Mouse (Mus musculus): ENCODE results near the gene Tbc1d10c.

The Tbc1d10c gene

DNA sequence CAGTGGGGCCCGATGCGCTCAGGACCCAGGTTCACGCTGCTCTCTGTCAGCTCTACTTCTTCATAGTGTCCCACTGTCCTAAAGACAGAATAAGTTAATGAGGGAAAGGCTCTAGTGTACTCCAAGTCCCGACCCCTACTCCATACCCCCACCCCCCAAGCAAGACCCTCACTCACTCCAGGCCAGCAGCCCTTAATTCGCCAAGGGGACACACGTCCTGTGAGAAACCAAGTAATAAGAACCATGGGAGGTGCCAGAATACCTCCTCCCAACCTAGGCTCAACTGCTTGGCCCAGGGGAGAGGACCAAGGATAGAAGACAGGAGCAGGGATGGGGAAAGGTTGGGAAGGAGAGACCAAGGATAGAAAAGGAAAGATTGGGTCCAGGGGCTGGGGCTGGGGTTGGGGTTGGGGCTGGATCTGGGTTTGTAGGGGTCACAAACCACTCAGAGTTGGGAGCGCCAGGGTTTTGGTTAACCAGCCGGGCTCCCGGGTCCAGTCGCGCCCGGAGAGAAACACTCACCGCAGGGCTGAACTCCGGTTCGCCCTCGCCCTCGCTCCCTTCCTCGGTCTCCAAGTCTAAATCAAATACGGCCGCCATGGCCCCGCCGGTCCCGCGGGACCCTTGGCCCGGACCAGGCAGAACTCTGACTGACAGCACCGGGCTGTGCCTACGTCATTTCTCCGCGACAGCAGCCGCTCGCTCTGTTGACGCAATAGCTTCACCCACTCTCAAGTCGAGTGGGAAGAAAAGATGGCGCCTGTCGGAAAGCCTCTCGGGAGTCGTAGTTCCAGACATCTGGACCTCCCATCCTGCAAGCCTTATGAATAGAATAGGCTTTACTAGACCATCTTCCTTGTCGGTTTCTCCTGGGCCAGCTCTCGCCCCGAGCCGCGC, 28.2 kb downstream of the Tbc1d10c start, which contains the start of gene Rps6kb2:
Gene Rps6kb2, minus strand, starts transcription at position 709 of the 897 bp plus-strand sequence.
- DNase-seq (ENCODE audit: low spot score in 2 of 2): peak; percentile 93 to 96

- no peak for DNase-seq (ENCODE audit: low spot score in 2 of 2)
These were observed 32.0 kb downstream of the Tbc1d10c start for GRCm38 (mm10) chr19:4159049-4159448.

GRCm38 (mm10) chr19:4156771-4157170, 34.3 kb downstream of the Tbc1d10c start:
- no peak for DNase-seq (ENCODE audit: low spot score in 2 of 2)

GRCm38 (mm10) chr19:4156073-4156579, 35.0 kb downstream of the Tbc1d10c start:
- DNase-seq (ENCODE audit: low spot score in 2 of 2): no peak

GRCm38 (mm10) chr19:4155223-4156072, 35.6 kb downstream of the Tbc1d10c start:
- no peak for DNase-seq (ENCODE audit: low spot score in 2 of 2)

- DNase-seq (ENCODE audit: low spot score in 2 of 2): peak; percentile 71 to 83
These were observed 36.5 kb downstream of the Tbc1d10c start for GRCm38 (mm10) chr19:4154437-4155222.

DNA sequence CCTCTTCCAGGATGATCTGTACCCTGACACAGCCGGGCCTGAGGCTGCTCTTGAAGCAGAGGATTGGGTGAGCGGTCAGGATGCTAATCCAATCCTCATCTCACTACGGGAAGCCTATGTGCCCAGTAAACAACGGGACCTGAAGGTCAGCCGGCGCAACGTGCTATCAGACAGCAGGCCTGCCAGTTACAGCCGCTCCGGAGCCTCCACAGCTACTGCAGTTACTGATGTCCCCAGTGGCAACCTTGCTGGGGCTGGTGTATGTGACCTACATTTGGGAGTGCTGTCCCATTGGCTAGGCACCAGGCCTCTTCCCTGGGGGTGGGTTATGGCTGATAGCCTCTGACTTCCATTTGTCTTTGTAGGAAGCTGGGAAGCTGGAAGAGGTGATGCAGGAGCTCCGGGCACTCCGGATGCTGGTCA, 37.8 kb downstream of the Tbc1d10c start, which contains the start of gene Ptprcap:
Gene Ptprcap, plus strand, starts transcription at position 373 of the 423 bp plus-strand sequence.
- no peak for DNase-seq (ENCODE audit: low spot score in 2 of 2)

- DNase-seq (ENCODE audit: low spot score in 2 of 2): no peak
These were observed 38.4 kb downstream of the Tbc1d10c start for GRCm38 (mm10) chr19:4152445-4153231.

DNA sequence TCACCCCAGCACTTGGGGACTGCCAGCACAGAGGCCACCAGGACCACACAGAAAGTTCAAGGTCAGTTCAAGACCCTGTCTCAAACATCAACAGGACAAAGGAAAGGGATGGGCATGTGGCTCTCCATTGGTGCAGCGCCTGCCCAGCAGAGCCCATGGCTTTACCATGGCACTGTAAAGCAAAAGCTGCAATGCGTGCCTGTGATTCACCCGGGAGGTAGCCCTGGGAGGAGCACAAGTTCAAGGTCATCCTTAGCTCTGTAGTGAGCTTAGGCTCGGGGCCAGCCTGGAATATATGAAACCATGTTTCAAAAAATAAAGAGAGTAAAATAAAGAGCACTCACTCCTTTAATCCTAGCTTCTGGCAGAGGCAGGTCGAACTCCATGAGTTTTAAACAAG, 39.2 kb downstream of the Tbc1d10c start:
- DNase-seq (ENCODE audit: low spot score in 2 of 2): no peak

DNA sequence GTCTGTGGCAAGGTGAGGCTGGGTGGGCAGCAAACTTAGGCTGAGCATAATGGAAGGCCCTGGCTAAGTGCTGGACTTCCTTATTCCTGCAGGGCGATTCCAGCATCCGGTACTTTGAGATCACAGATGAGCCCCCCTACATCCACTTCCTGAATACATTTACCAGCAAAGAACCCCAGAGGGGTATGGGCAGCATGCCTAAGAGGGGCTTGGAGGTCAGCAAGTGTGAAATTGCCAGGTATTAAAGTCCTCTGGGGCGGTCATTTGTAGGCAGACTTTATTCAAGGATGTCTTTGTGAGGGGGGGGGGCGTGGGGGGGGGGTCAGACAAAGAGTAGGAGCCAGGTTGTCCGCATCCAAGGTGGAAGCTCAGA, 39.6 kb downstream of the Tbc1d10c start:
- DNase-seq (ENCODE audit: low spot score in 2 of 2): no peak

DNA sequence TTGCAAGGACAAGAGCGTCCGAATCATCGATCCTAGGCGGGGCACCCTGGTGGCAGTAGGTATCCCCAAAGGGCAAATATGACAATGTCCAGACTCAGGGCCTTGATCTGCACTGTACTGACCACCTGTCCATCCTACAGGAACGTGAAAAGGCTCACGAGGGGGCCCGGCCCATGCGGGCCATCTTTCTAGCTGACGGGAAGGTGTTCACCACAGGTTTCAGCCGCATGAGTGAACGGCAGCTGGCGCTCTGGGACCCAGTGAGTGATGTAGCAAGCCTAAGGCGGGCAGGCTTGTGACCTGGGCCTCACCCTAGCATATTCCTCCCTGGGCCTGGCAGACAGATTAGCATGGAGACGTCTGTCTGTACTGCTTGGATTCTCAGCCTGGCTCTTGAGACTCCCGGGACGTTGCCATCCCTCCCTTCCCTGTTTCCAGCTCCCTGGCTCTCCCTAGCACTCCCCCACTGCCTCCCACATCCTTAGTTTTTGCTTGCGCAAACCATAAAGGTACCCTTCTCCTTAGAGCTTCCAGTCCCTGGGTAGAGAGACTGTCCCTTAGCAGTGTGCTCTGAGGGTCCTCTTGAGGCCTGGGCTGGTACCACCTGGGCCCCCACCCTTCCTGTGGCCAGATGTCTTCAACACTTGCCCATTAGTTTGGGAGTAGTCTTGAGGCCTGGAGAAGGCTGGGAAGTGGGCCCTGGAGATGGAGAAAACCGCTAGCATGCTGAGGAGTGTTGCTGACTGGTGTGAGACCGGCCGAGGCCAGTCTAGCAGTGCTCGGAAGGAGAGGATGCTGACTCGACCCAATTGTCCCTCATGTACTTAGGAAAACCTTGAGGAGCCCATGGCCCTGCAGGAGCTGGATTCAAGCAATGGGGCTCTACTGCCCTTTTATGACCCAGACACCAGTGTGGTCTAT, 40.3 kb downstream of the Tbc1d10c start:
- no peak for DNase-seq (ENCODE audit: low spot score in 2 of 2)

- no peak for DNase-seq (ENCODE audit: low spot score in 2 of 2)
These were observed 41.2 kb downstream of the Tbc1d10c start for GRCm38 (mm10) chr19:4149764-4150461.

- DNase-seq (ENCODE audit: low spot score in 2 of 2): no peak
These were observed 41.8 kb downstream of the Tbc1d10c start for GRCm38 (mm10) chr19:4149283-4149682.

DNA sequence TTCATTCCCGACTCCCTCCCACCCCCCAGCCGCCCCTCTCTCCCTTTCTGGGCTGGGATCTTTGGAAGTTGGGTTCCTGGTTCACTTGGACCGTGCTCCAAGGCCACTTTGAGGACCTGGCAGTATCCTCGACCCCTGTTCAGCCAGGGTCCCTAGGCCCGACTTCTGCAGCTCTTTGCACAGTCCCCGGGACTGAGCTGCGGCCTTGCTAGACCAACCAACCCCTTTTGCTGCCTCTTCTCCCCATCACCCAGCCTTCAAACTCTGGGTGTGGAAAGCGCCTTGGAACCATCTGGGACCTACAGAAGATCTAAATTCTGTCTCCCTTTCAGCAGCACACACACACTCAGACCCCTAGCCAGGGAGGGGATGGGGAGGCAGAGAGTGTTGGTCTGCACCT, 42.3 kb downstream of the Tbc1d10c start:
- no peak for DNase-seq (ENCODE audit: low spot score in 2 of 2)

- peak; percentile 94 to 98 for DNase-seq (ENCODE audit: low spot score in 2 of 2)
These were observed 42.6 kb downstream of the Tbc1d10c start, which contains the start of gene Coro1b for GRCm38 (mm10) chr19:4148491-4148806. Gene Coro1b (plus strand): TSS chr19:4148619.

- no peak for DNase-seq (ENCODE audit: low spot score in 2 of 2)
These were observed 43.1 kb downstream of the Tbc1d10c start for GRCm38 (mm10) chr19:4147782-4148490.

- DNase-seq (ENCODE audit: low spot score in 2 of 2): no peak
These were observed 44.1 kb downstream of the Tbc1d10c start for GRCm38 (mm10) chr19:4147022-4147405.

DNA sequence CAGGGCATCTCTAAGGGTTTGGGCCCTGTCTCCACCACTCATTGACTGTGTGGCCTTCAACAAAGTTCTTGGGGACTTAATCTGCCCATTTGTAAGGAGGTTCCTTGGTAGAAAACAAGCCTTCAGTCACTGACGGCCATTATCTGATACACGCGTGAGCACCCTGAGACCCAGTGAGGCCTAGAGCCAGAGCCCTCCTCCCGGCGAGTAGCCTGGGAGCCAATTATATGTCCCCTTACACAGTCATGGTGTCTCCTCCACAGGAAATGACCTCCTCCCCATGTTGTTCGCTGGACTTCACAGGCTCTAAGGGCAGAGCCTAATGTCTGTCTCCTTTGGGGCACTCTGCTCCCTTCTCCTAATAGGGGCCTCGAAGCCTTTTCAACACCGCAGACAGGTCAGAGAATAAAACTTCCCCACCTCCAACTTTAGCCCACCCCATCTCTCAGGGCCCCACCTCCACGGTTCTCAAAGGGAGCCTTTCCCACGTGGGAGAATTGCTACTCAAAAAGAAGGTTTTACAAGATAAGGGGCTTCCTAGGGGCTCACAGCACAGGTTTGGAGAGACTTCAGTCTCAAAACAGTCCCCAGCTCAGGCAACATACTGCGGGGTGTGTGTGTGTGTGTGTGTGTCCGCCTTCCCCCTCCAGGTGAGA, 44.6 kb downstream of the Tbc1d10c start:
- DNase-seq (ENCODE audit: low spot score in 2 of 2): no peak
